Mouse (Mus musculus): ENCODE data around the gene 1110025L11Rik.
"Not testable (repeated sequence)": the region's sequence is repeated elsewhere in the genome, so short reads cannot be mapped to it uniquely, and the experiment has no call there.

The 1110025L11Rik gene

GRCm38 (mm10) chr16:89063902-89064301 lies at the start of gene 1110025L11Rik:
Gene 1110025L11Rik, minus strand, starts transcription at chr16:89064002.
- DNase-seq (ENCODE audit: low read depth, low spot score) = not testable (repeated sequence)

GRCm38 (mm10) chr16:89071041-89071440 lies 7.2 kb upstream of the 1110025L11Rik start:
- DNase-seq (ENCODE audit: low read depth, low spot score) = not testable (repeated sequence)

- DNase-seq (ENCODE audit: low read depth, low spot score) = no peak
Measured at GRCm38 (mm10) chr16:89047783-89048182, 16.0 kb downstream of the 1110025L11Rik start, which contains the start of gene Krtap6-5. Gene Krtap6-5, minus strand, starts transcription at chr16:89047883.

GRCm38 (mm10) chr16:89041372-89041771 lies 22.4 kb downstream of the 1110025L11Rik start, which contains the start of gene Gm10228:
Gene Gm10228, minus strand, starts transcription at chr16:89041472.
- DNase-seq (ENCODE audit: low read depth, low spot score) = not testable (repeated sequence)

- DNase-seq (ENCODE audit: low read depth, low spot score) = not testable (repeated sequence)
Measured at GRCm38 (mm10) chr16:89031399-89031798, 32.4 kb downstream of the 1110025L11Rik start, which contains the start of gene Krtap6-1. Gene Krtap6-1, plus strand, starts transcription at chr16:89031699.

GRCm38 (mm10) chr16:89014984-89015383 lies 48.8 kb downstream of the 1110025L11Rik start, which contains the start of gene Gm10229:
Gene Gm10229, plus strand, starts transcription at chr16:89015284.
- DNase-seq (ENCODE audit: low read depth, low spot score) = not testable (repeated sequence)

GRCm38 (mm10) chr16:89013973-89014372 lies 49.8 kb downstream of the 1110025L11Rik start:
- DNase-seq (ENCODE audit: low read depth, low spot score) = no peak
